Mouse (Mus musculus): ENCODE measurements around the gene Hyls1. TPM values are rescaled to one million over a fixed set of nuclear protein-coding genes. Genes with fewer than 3 reads are reported as not detected.

Gene Hyls1
- polyA plus RNA-seq, 1 experiment from 2014 or later, result 15.3 TPM

GRCm38 (mm10) chr9:35529796-35530195 is 40.4 kb downstream of the Hyls1 start:
- 33% methylated on average over 1 of the region's 1 CpGs for WGBS
- H3K4me1 ChIP-seq (ENCODE audit: insufficient read depth, low read length), result no peaks in the 10 kb centered on the region
- H3K27me3 ChIP-seq (ENCODE audit: insufficient read depth, low read length), result no peaks in the 10 kb centered on the region
- H3K36me3 ChIP-seq (ENCODE audit: insufficient read depth, low read length), result no peaks in the 10 kb centered on the region
- no peaks in the 10 kb centered on the region for H3K9me3 ChIP-seq (ENCODE audit: low read length)
- no peak overlapping the region for H3K4me2 ChIP-seq (replicated peaks; ENCODE audit: low read depth, low read length)
- no peak overlapping the region for H3K9ac ChIP-seq (replicated peaks; ENCODE audit: low read length)
- H3K4me3 ChIP-seq (ENCODE audit: low read length), result no peak overlapping the region
- no peak for ATAC-seq (ENCODE audit: low FRiP score, low TSS enrichment)
- H3K27ac ChIP-seq (ENCODE audit: low read length), result no peak overlapping the region

DNA sequence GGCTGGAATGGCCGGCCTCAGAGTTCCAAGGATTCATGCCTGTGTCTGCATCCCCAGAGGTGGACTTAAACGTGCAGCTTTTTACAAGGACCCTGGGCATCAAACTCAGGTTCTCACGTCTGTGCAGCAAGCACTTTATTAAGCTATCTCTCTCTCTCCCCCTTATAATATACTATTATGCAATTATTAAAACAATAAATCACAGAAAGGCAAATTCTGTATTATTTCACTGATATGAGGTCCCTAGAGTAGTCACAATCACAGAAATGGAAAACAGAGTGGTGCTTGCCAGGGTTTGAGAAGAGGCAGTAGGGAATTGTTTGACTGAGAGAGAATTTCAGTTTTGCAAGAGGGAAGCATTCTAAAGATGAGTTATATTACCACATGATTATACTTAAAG is 41.1 kb downstream of the Hyls1 start:
- Histone ChIP-seq H3K4me2 (replicated peaks; ENCODE audit: low read depth, low read length) (no peak overlapping the region), H3K4me1 (ENCODE audit: insufficient read depth, low read length) (no peaks in the 10 kb centered on the region), H3K27me3 (ENCODE audit: insufficient read depth, low read length) (no peaks in the 10 kb centered on the region), H3K4me3 (ENCODE audit: low read length) (no peak overlapping the region), H3K9me3 (ENCODE audit: low read length) (no peaks in the 10 kb centered on the region), H3K36me3 (ENCODE audit: insufficient read depth, low read length) (no peaks in the 10 kb centered on the region), H3K27ac (ENCODE audit: low read length) (no peak overlapping the region), H3K9ac (replicated peaks; ENCODE audit: low read length) (no peak overlapping the region)
- no peak for ATAC-seq (ENCODE audit: low FRiP score, low TSS enrichment)
- WGBS, result 68% methylated on average over 3 of the region's 3 CpGs

- Histone ChIP-seq H3K27me3 (ENCODE audit: insufficient read depth, low read length) (no peaks in the 10 kb centered on the region), H3K36me3 (ENCODE audit: insufficient read depth, low read length) (no peaks in the 10 kb centered on the region), H3K4me3 (ENCODE audit: low read length) (no peak overlapping the region), H3K9me3 (ENCODE audit: low read length) (no peaks in the 10 kb centered on the region), H3K27ac (ENCODE audit: low read length) (no peak overlapping the region), H3K9ac (replicated peaks; ENCODE audit: low read length) (no peak overlapping the region), H3K4me2 (replicated peaks; ENCODE audit: low read depth, low read length) (no peak overlapping the region), H3K4me1 (ENCODE audit: insufficient read depth, low read length) (peaks cover 7% of the 10 kb centered on the region; the same call in 1 of the 2 replicates)
- WGBS, result 17% methylated on average over 7 of the region's 7 CpGs
- peak; percentile 87 for ATAC-seq (ENCODE audit: low FRiP score, low TSS enrichment)
Measured at GRCm38 (mm10) chr9:35523941-35524411, 46.2 kb downstream of the Hyls1 start.

DNA sequence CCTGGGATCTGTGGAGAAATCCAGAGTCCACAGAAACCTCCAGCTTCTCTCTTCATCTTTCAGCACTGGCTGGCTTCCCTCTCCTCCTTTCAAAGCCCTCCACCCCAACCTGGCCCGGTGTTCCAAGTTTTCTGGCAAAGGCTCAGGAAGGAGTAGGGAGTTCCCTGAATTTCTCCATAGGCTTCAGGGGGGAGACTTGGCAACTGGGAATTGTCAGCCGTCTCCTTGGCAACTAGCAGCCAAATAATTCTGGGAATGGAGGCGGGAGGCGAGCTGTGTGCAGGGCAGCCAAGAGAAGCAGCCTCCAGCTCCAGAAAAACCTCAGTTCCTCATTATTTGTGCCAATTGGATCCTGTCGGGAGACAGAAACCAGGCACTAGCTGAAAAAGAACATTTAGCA is 46.7 kb downstream of the Hyls1 start:
- peaks cover 7% of the 10 kb centered on the region; the same call in 1 of the 2 replicates for H3K4me1 ChIP-seq (ENCODE audit: insufficient read depth, low read length)
- no peaks in the 10 kb centered on the region for H3K9me3 ChIP-seq (ENCODE audit: low read length)
- 45% methylated on average over 5 of the region's 5 CpGs for WGBS
- H3K27ac ChIP-seq (ENCODE audit: low read length), result no peak overlapping the region
- no peaks in the 10 kb centered on the region for H3K36me3 ChIP-seq (ENCODE audit: insufficient read depth, low read length)
- no peak overlapping the region for H3K4me2 ChIP-seq (replicated peaks; ENCODE audit: low read depth, low read length)
- H3K4me3 ChIP-seq (ENCODE audit: low read length), result no peak overlapping the region
- ATAC-seq (ENCODE audit: low FRiP score, low TSS enrichment), result no peak; the same call in 1 of the 2 replicates
- no peak overlapping the region for H3K9ac ChIP-seq (replicated peaks; ENCODE audit: low read length)
- H3K27me3 ChIP-seq (ENCODE audit: insufficient read depth, low read length), result no peaks in the 10 kb centered on the region

DNA sequence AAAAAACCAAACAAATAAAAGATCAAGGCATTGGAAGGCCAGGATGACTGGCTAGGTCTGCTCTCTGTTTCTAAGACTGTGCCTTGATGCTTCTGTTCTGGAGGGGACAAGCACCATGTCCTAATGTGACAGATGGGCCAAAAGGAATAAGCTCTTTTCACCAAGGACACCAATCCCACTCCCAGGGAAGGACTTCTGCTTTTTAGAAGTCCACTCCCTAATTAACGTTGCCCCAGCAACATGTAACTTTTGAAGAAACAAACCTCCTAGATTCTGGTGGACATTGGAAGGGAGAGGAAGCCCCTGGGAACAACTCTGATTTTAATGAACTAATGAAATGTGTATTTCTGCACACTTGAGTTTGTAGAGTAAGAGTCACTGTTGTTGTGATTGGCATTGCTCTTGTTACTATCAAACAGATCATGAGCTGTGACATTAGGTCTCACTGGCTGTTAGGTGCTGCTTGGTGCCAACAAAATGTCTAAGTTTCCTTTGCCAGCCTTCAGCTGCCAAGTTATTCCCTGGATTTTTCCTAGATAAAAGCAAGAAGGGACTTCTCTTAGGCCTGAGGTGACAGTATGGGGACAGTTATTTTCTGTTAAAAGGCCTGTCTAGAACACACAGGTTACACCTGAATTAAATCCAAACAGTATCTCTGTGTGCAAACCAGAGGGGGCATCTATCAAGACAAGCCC is 47.2 kb downstream of the Hyls1 start:
- ATAC-seq (ENCODE audit: low FRiP score, low TSS enrichment), result no peak
- H3K27ac ChIP-seq (ENCODE audit: low read length), result no peak overlapping the region
- WGBS, result 71% methylated on average over 1 of the region's 1 CpGs
- H3K36me3 ChIP-seq (ENCODE audit: insufficient read depth, low read length), result no peaks in the 10 kb centered on the region
- no peaks in the 10 kb centered on the region for H3K9me3 ChIP-seq (ENCODE audit: low read length)
- H3K4me1 ChIP-seq (ENCODE audit: insufficient read depth, low read length), result peaks cover 7% of the 10 kb centered on the region; the same call in 1 of the 2 replicates
- H3K4me3 ChIP-seq (ENCODE audit: low read length), result no peak overlapping the region
- no peak overlapping the region for H3K9ac ChIP-seq (replicated peaks; ENCODE audit: low read length)
- no peak overlapping the region for H3K4me2 ChIP-seq (replicated peaks; ENCODE audit: low read depth, low read length)
- no peaks in the 10 kb centered on the region for H3K27me3 ChIP-seq (ENCODE audit: insufficient read depth, low read length)

GRCm38 (mm10) chr9:35522241-35522640 is 48.0 kb downstream of the Hyls1 start:
- no peak overlapping the region for H3K27ac ChIP-seq (ENCODE audit: low read length)
- H3K36me3 ChIP-seq (ENCODE audit: insufficient read depth, low read length), result no peaks in the 10 kb centered on the region
- H3K4me3 ChIP-seq (ENCODE audit: low read length), result no peak overlapping the region
- no peak overlapping the region for H3K9ac ChIP-seq (replicated peaks; ENCODE audit: low read length)
- no peak for ATAC-seq (ENCODE audit: low FRiP score, low TSS enrichment)
- no peaks in the 10 kb centered on the region for H3K9me3 ChIP-seq (ENCODE audit: low read length)
- H3K4me2 ChIP-seq (replicated peaks; ENCODE audit: low read depth, low read length), result no peak overlapping the region
- 68% methylated on average over 2 of the region's 2 CpGs for WGBS
- H3K27me3 ChIP-seq (ENCODE audit: insufficient read depth, low read length), result no peaks in the 10 kb centered on the region
- peaks cover 7% of the 10 kb centered on the region; the same call in 1 of the 2 replicates for H3K4me1 ChIP-seq (ENCODE audit: insufficient read depth, low read length)

DNA sequence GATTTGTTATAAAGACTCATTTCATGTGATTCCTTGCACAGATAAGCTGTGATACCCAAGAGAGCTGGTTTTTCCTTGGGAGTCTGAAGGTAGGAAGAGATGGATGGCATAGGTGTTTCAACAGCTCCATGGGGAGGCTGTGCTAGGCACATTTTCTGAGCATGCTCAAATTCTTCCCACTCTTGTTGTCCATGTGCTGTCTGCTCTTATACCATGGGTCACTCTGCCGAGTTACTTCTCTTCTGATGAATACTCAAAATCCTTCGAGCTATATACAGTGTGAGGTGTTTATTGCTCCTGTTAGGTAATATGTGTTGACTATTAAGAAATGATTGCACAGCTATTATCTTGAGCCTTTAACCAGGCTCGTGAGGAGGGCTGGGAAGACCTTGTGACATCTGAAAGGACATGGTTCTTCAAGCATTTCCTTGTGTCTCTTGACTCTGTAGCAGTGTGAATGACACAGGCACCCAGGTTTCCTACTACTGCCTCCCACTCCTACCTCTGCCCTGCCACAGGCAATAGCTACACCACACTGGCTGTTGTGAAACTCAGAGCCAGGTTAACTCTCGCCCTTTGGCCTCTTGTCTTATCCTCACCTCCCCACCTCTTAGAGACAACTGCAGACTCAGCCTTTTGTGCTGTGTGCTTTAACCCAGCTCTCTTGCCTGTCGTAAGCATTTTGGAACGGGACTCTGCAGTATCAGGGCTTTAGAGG is 49.4 kb downstream of the Hyls1 start:
- Histone ChIP-seq H3K4me3 (ENCODE audit: low read length) (no peak overlapping the region), H3K27me3 (ENCODE audit: insufficient read depth, low read length) (no peaks in the 10 kb centered on the region), H3K9ac (replicated peaks; ENCODE audit: low read length) (no peak overlapping the region), H3K27ac (ENCODE audit: low read length) (no peak overlapping the region), H3K4me2 (replicated peaks; ENCODE audit: low read depth, low read length) (no peak overlapping the region), H3K4me1 (ENCODE audit: insufficient read depth, low read length) (peaks cover 7% of the 10 kb centered on the region; the same call in 1 of the 2 replicates), H3K9me3 (ENCODE audit: low read length) (no peaks in the 10 kb centered on the region), H3K36me3 (ENCODE audit: insufficient read depth, low read length) (no peaks in the 10 kb centered on the region)
- WGBS, result 64% methylated on average over 6 of the region's 6 CpGs
- 0 out of 2 replicates have a peak, but pooled peaks have one; percentile 20 for ATAC-seq (ENCODE audit: low FRiP score, low TSS enrichment)

GRCm38 (mm10) chr9:35518169-35518568 is 52.0 kb downstream of the Hyls1 start, which contains the start of gene Gm1113:
Gene Gm1113 (minus strand): TSS chr9:35518269.
- H3K9ac ChIP-seq (replicated peaks; ENCODE audit: low read length), result no peak within 1 kb of the TSS
- no peak within 1 kb of the TSS for H3K4me2 ChIP-seq (replicated peaks; ENCODE audit: low read depth, low read length)
- H3K36me3 ChIP-seq (ENCODE audit: insufficient read depth, low read length), result no peaks in the 10 kb centered on the region
- H3K4me3 ChIP-seq (ENCODE audit: low read length), result no peak within 1 kb of the TSS
- no peaks in the 10 kb centered on the region for H3K9me3 ChIP-seq (ENCODE audit: low read length)
- no peak for ATAC-seq (ENCODE audit: low FRiP score, low TSS enrichment)
- no peak within 1 kb of the TSS for H3K27ac ChIP-seq (ENCODE audit: low read length)
- H3K4me1 ChIP-seq (ENCODE audit: insufficient read depth, low read length), result no peaks in the 10 kb centered on the region
- WGBS, result 78% methylated on average over 3 of the region's 3 CpGs
- H3K27me3 ChIP-seq (ENCODE audit: insufficient read depth, low read length), result no peaks in the 10 kb centered on the region

DNA sequence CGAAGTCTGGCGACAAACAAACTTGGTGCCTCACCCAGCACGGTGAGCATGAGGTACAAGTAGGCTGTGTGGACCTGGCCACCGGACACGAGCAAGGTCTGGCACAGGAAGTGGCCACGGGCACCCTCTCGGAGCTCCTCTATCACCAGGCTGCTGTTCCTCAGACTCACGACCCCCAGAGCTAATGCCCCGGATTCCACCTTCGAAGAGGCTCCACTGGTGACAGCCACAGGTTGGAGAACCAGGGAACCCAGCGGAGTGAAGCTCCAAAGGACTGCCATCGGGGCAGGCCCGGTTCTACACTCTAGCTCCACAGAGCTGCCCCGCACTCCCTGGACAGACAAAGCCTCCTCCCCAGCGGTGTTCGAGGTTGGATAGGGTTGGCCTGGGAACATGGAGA is 53.5 kb downstream of the Hyls1 start:
- H3K27ac ChIP-seq (ENCODE audit: low read length), result no peak overlapping the region
- ATAC-seq (ENCODE audit: low FRiP score, low TSS enrichment), result no peak
- no peak overlapping the region for H3K4me2 ChIP-seq (replicated peaks; ENCODE audit: low read depth, low read length)
- WGBS, result 93% methylated on average over 16 of the region's 16 CpGs
- no peak overlapping the region for H3K9ac ChIP-seq (replicated peaks; ENCODE audit: low read length)
- H3K27me3 ChIP-seq (ENCODE audit: insufficient read depth, low read length), result no peaks in the 10 kb centered on the region
- no peaks in the 10 kb centered on the region for H3K9me3 ChIP-seq (ENCODE audit: low read length)
- H3K36me3 ChIP-seq (ENCODE audit: insufficient read depth, low read length), result no peaks in the 10 kb centered on the region
- H3K4me3 ChIP-seq (ENCODE audit: low read length), result no peak overlapping the region
- H3K4me1 ChIP-seq (ENCODE audit: insufficient read depth, low read length), result no peaks in the 10 kb centered on the region

DNA sequence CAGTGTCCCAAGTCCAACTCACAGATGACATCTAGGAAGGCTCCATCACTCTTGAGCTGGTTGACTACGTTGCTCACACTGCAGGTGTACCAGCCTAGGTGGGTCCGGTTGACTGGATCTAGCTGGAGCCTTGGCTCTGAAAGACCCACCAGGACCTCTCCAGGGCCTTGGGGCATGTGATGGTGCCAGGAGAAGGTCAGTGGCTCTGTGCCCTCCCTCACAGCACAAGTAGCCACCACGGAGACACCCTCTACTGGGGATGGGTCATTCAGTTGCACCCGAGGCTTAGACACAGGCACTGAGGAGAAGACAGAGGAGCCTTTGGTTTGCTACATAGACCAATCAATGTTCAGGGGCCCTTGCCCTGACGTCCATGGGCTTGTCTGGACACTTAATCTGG is 54.0 kb downstream of the Hyls1 start:
- Histone ChIP-seq H3K27ac (ENCODE audit: low read length) (no peak overlapping the region), H3K9me3 (ENCODE audit: low read length) (no peaks in the 10 kb centered on the region), H3K27me3 (ENCODE audit: insufficient read depth, low read length) (no peaks in the 10 kb centered on the region), H3K4me3 (ENCODE audit: low read length) (no peak overlapping the region), H3K9ac (replicated peaks; ENCODE audit: low read length) (no peak overlapping the region), H3K4me2 (replicated peaks; ENCODE audit: low read depth, low read length) (no peak overlapping the region), H3K36me3 (ENCODE audit: insufficient read depth, low read length) (no peaks in the 10 kb centered on the region), H3K4me1 (ENCODE audit: insufficient read depth, low read length) (no peaks in the 10 kb centered on the region)
- no peak for ATAC-seq (ENCODE audit: low FRiP score, low TSS enrichment)
- WGBS, result 89% methylated on average over 5 of the region's 5 CpGs
